Mouse (Mus musculus) frontal cortex, postnatal 14 days (tissue): Measurements from ENCODE around the gene Gpr19.

ENCODE experiments used
- DNase-seq, 2 experiments: peaks; one replicate each; pipeline ENCODE4 v3.0.0; 2022; ENCODE audit warnings: low spot score in 2 of 2

Gene Gpr19

DNA sequence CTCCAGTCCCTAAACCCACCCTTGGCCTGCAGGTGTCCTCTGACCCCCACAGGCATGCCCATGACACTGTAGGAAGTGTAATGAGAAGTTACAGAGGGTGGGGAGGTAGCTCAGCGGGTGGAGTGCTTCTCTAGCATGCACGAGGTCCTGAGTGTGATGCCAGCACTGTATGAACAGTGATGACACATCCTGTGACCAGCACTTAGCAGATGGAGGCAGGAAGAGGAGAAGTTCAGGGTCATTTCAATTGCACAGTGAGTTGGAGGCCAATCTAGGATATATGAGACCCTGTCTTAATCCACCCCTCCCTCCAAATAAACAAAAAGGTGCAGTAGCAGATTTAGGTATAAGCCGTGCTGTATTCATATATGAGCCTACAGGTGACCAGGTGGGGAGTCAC lies 48.4 kb downstream of the Gpr19 start:
- no peak for DNase-seq

DNA sequence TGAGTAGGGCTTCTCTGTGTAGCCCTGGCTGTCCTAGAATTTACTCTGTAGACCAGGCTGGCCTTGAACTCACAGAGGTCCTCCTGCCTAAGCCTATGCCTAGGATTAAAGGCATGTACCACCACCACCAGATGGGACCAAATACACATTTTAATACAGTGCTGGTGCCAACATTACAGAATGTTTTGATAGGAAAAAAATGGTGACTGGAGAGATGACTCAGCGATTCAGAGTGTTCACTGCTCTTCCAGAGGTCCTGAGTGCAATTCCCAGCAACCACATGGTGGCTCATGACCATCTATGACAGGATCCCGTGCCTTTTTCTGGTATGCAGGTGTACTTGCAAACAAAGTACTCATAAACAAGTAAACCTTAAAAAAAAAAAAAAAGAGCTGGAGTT lies 48.9 kb downstream of the Gpr19 start:
- no peak for DNase-seq

DNA sequence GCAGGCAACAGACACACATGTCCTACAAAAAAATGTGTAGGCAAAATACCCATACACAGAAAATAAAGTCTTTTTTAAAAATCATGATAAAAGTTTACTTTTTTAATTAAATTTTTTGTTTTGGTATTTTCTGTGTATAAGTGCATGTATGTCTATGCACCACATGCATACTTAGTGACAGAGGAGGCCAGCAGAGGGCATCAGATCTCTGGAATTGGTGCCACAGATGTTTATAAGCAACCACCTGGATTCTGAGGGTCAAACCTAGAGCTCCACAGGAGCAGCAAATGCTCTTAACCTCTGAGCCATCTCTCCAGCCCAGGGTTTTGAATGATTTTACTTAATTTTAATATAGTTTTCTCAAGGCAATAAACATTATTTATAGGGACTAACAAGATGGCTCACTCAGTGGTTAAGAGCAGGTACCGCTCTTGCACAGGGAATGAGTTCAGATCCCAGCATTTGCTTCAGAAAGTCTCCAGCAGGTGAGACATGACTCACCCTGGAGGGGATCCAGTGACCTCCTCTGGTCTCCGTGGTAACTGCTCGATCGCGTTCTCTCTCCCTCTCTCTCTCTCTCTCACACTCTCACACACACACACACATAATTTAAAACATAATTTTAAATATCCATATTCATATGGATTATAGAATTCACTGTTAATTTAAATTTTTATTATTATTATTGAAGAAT lies 50.0 kb downstream of the Gpr19 start:
- DNase-seq = no peak

DNA sequence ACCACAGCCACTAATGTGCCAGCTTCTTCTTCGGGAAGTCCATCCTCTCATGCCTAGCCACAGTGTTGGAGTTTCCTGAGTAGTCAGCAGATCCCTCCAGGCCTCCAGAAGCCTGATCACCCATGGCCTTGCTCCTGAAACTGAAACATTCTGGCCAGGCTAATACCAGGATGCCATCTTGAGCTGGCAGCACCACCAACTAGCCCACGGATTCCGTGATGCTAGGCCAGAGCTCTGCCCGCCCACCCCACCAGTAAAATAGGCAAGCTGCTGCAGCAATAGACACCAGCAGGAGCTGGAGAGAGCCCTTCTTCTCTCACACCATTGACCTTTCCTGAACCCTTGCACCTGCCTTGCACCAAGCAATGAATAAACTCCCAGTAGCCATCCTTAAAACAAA lies 50.8 kb downstream of the Gpr19 start:
- DNase-seq = no peak

DNA sequence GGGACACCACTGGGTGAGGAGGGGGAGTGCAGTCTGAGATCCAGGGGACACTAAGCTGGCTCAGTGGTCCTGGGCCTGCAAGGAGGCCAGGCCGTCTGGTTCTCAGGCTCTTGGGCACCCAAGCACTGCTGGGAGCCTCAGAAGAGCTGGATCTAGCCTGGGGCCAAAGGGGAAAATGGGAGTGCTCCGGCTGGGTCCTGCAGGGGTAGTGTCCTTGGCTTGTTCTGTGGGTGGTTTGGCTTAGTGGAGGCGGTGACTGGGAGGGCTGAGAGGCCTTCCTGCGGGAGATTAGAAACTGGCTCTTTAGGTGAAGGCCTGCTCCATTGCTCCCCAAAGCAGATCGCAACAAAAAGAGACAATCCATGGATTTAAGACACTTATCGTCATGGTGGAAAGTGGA lies 52.1 kb downstream of the Gpr19 start:
- DNase-seq = no peak

DNA sequence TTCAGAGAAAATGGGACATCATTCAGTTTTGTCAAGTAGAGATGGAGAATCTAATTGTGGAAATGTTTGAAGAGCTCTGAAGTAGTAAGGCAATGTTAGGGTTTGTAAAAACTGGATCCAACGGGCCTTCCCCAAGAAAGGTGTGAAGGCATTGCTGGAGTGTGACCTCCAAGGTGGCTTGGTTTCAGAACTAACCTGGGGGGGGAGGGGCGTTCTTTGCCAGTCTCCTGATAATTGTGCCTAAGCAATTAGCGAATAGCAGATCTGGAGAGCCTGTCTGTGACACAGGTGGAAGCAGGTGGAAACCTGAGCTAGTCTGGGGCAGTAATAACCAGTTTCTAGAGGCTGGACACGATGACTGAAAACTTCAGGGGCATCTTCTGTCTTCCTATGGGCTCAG lies 52.7 kb downstream of the Gpr19 start:
- DNase-seq = no peak

DNA sequence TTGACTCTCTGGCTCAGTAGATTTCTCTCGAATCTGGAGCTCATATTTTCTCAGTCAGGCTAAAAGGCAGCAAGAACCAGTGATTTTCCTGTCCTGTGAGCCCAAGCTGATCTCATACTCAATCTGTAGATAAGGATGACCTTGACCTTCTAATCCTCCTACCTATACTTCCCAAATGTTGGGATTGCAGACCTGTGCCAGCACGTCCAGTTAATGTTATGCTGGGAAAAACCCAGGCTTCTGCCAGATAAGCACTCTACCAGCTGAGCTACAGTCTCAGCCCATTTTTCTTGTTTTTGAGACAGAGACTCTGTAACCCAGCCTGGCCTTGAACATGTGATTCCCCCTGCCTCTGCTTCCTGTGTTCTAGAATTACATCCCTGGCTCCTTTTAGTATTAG lies 58.0 kb downstream of the Gpr19 start:
- no peak for DNase-seq

DNA sequence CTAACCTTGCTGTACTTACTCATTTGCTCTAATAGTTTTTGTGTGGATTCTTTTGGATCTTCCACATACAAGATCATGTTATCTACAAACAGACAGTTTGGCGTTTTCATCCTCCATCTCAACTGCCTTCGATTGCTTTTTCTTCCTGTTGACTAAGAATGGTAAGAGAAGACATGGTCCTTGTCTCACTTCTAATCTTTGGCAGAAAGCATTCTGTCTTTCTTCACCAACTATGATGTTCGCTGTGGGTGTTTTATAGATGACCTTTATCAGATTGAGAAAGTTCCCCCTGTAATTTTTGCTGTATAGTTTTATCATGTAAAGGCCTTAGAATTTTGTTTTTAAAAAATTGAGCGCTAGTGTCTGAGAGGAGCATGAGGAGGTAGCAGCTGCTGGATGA lies 60.3 kb downstream of the Gpr19 start:
- no peak for DNase-seq

DNA sequence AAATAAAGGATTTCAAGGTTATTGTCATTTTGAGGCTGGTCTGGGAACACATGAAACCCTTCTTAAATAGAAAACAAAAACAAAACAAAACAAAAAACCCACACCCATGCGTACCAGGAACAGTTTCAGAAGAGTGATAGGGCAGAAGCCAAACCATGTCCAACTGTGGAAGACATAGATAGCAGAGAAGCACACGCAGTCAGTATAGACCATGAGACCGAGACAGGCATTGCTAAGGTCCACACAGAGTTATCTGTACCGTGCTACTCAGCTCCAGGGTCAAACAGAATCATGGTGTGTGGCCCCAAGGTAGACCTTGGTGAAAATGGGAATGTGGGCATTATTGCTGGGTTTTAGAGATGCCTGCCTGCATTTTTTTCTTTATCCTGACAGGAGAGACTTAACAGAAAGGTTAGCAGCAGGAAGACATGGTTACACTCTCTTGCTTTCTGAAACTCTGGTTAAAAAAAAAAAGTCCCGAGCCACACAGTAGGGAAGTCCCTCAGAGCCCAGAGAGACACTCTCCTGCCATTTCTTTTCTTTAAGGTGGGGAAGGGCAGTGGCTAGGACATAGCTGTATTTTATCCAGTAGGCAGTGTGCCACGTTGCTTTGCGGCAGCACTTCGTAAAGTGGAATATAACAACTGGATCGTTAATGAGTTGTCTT lies 63.7 kb downstream of the Gpr19 start:
- DNase-seq = no peak

DNA sequence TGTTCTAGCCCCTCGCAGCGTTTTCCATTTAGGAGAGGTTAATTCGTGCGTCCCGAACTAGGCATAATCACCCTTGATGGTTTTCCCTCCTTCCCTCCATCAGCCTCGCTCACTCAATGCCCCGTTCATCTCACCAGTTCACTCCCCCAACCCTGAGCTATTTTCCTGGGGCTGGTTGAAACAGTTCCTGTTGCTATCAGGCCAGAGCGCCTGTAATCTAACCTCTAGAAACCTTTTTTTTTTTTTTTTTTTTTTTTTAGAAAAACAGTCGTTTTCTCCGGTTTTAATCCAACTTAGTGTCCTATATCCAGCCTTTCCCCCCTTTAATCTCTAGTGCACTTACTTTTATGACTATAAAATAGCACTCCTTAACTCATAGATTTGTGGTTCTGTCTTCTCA lies 67.6 kb downstream of the Gpr19 start:
- no peak for DNase-seq

DNA sequence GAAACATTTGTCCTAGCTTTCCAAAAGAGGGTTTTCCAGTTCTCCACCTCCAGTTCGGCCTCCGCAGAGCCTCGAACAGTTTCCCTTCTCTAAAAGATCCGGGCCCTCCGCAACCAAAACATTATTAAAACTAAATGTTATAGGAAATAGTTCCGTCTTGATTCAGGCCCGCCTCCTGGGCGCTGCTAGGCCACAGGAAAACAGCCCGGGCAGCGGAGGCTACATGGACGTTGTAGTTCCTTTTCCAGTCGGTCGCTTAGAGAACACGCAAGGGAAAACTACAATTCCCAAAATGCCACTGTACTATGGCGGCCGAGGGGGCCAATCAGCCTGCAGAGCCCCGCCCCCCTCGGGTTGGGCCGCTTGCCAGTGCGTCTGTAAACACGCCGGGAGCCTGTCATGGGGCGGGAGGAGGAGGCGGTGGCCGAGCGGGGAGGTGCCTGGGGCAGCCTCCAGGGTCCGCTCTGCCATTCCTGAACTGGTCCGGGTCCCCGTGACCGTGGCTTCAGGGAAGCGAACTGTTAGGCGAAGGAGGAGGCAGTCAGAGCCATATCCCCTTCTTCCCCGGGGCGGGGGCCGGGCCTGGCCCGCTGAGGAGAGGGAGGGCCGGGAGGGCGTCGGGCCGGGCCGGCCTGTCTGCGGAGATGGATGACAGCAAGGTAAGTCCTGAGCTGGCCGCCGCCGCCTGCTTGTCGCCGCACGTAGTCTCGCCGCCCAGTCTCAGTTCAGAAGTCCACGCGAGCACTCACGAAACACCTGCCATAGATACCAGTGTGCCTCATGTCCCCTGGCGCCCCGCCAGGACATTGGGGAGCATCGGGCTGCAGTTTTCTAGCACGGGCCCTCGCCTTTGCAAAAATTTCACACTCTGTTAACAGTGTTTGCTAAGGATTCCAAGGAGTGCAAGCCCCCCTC lies 68.3 kb downstream of the Gpr19 start, which contains the start of gene Crebl2:
TSS of gene Crebl2 (plus strand) at position 369 of the 915 bp plus-strand sequence.
- DNase-seq = peak; percentile 98 to 99

DNA sequence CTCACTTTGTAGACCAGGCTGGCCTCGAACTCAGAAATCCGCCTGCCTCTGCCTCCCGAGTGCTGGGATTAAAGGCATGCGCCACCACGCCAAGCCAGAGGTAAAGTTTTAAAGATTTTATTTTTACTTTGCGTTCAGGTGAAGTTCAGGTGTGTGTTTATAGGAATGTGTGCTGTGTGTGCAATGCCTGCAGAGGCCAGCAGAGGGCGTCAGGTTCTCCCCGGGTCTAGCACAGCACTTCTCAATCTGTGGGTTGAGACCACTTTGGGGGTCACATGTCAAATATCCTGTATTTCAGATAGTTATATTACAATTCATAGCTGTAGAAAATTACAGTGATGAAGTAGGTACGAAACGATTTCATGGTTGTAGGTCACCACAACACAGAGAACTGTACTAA lies 75.5 kb downstream of the Gpr19 start:
- DNase-seq = no peak

DNA sequence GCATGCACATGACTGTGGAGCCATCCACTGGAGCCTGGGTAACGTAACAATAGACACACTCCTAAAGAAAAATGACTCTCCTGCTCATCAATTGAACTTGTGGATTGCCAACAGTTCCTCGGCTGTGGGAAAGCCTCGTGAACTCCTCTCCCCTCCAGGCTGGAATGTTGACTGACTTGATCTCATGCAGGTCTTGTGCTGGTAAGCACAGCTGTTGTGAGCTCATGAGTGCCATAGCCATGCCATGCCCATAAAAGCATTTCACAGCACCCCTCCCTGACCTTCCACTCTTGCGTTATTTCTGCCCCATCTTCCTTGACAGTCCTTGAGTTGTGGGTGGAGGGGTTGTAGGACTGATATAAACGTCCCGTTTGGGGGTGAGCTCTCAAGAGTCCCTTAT lies 78.0 kb downstream of the Gpr19 start:
- no peak for DNase-seq

DNA sequence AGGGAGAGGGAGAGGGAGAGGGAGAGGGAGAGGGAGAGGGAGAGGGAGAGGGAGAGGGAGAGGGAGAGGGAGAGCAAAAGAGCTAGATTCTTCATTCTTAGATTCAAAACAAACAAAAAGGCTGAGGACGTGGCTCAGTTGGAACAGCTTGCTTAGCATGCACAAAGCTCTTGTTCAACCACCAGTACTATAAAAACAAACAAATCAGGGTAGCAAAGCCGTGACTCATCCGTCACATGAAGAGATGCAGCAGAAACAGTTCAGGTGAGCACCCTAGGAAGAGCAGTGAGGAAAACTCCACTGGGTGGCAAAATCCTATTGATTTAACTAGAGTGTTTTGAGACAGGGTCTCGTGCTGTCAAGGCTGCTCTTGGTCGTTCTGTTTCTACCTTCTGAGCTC lies 78.6 kb downstream of the Gpr19 start:
- DNase-seq = no peak
